Mouse (Mus musculus): ENCODE results near the gene Hspa13. TPM values are rescaled to one million over a fixed set of nuclear protein-coding genes. Genes with fewer than 3 reads are reported as not detected.

Gene Hspa13
- 11.7 to 14.9 TPM (median 13.0 TPM) in 4 replicates for total RNA-seq (2023)

DNA sequence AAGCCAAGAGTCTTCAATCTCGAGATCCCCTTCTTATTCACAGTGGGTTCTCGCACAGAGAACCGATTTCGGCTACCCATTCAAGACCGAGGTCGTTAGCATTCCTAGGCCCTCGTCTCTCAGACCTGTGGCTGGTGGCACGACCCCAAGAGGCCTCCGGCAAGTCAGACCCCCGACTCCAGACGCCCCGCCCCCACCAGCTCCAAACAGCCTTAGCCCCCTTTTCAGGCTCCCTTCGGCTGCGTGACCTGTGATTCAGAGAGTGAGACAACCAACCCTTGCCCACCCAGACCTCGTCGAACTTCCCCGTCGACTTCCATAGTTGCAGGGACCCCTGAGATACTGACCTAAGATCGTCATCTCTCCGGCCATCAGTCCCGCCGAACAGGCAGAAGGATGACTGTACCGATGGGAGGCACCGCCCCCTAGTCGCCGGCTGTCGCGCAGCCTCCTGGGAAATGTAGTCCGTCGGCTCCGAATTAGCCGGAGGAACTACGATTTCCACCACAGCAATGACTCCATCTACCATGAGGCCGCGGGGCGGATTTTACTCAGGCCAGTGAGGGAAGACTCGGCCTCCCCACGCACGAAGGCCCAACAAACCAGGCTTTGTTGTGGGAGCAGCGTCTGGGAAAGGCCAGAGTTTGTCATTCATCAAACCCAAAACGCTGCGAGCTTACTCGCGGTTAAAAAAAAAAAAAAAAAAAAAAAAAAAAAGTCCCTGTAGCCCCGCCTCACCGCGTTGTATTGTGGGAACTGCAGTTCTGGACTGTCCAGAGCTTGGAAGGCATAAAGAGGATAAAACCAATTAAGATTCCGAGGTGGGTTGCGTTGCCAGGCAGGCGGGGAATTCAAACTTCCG is at the start of gene Hspa13:
TSS of gene Hspa13 (minus strand) at position 717 of the 862 bp plus-strand sequence.

Other genes with a start within 250 kb of the Hspa13 start
- not detected in 4 replicates for gene Lipi, start 181.0 kb downstream of the Hspa13 start, total RNA-seq (2023)
- 0.41 TPM in 1 of 4 replicates, not detected in the others for gene Rbm11, start 174.3 kb downstream of the Hspa13 start, total RNA-seq (2023)